Mouse (Mus musculus): ENCODE measurements around the gene Hpse. TPM values are rescaled to one million over a fixed set of nuclear protein-coding genes. Genes with fewer than 3 reads are reported as not detected.

Gene Hpse
- polyA plus RNA-seq (2012; ENCODE audit: insufficient read depth, insufficient read length, low replicate concordance, missing spikeins): not detected in 2 replicates

- TF ChIP-seq CTCF (IDR thresholded peaks at IDR 0.05; ENCODE audit: insufficient read depth, low read depth, low read length) (no peak), POLR2A (IDR thresholded peaks at IDR 0.05; ENCODE audit: insufficient read depth, low read depth, low read length) (no peak)
- 1% methylated on average over 56 of the region's 56 CpGs for WGBS
- Histone ChIP-seq H3K4me1 (ENCODE audit: control insufficient read depth, insufficient read depth, low read length) (peaks cover 11% of the 10 kb centered on the region), H3K4me3 (ENCODE audit: insufficient read depth, low read depth, low read length) (peak within 1 kb of the TSS; percentile 47), H3K27ac (ENCODE audit: insufficient read depth, low read depth, low read length) (no peak within 1 kb of the TSS)
Observed at GRCm38 (mm10) chr5:100719235-100720088, at the start of gene Hpse. Gene Hpse, minus strand, starts transcription at chr5:100719716.

GRCm38 (mm10) chr5:100766026-100766425 is 46.5 kb upstream of the Hpse start:
- Histone ChIP-seq H3K4me1 (ENCODE audit: control insufficient read depth, insufficient read depth, low read length) (no peaks in the 10 kb centered on the region), H3K27ac (ENCODE audit: insufficient read depth, low read depth, low read length) (no peak overlapping the region), H3K4me3 (ENCODE audit: insufficient read depth, low read depth, low read length) (no peak overlapping the region)
- TF ChIP-seq CTCF (IDR thresholded peaks at IDR 0.05; ENCODE audit: insufficient read depth, low read depth, low read length): no peak
- TF ChIP-seq POLR2A (IDR thresholded peaks at IDR 0.05; ENCODE audit: insufficient read depth, low read depth, low read length): no peak
- 90% methylated on average over 7 of the region's 7 CpGs for WGBS

GRCm38 (mm10) chr5:100761736-100762135 is 42.2 kb upstream of the Hpse start:
- Histone ChIP-seq H3K4me1 (ENCODE audit: control insufficient read depth, insufficient read depth, low read length) (no peaks in the 10 kb centered on the region), H3K27ac (ENCODE audit: insufficient read depth, low read depth, low read length) (no peak overlapping the region), H3K4me3 (ENCODE audit: insufficient read depth, low read depth, low read length) (no peak overlapping the region)
- 89% methylated on average over 7 of the region's 7 CpGs for WGBS
- no peak for TF ChIP-seq CTCF (IDR thresholded peaks at IDR 0.05; ENCODE audit: insufficient read depth, low read depth, low read length)
- TF ChIP-seq POLR2A (IDR thresholded peaks at IDR 0.05; ENCODE audit: insufficient read depth, low read depth, low read length): no peak

GRCm38 (mm10) chr5:100760049-100760663 is 40.6 kb upstream of the Hpse start:
- no peak overlapping the region for H3K27ac ChIP-seq (ENCODE audit: insufficient read depth, low read depth, low read length)
- no peaks in the 10 kb centered on the region for H3K4me1 ChIP-seq (ENCODE audit: control insufficient read depth, insufficient read depth, low read length)
- TF ChIP-seq CTCF (IDR thresholded peaks at IDR 0.05; ENCODE audit: insufficient read depth, low read depth, low read length) (no peak), POLR2A (IDR thresholded peaks at IDR 0.05; ENCODE audit: insufficient read depth, low read depth, low read length) (no peak)
- 87% methylated on average over 10 of the region's 10 CpGs for WGBS
- H3K4me3 ChIP-seq (ENCODE audit: insufficient read depth, low read depth, low read length): no peak overlapping the region

GRCm38 (mm10) chr5:100758121-100758520 is 38.6 kb upstream of the Hpse start:
- no peaks in the 10 kb centered on the region for H3K4me1 ChIP-seq (ENCODE audit: control insufficient read depth, insufficient read depth, low read length)
- 96% methylated on average over 5 of the region's 5 CpGs for WGBS
- no peak overlapping the region for H3K4me3 ChIP-seq (ENCODE audit: insufficient read depth, low read depth, low read length)
- TF ChIP-seq CTCF (IDR thresholded peaks at IDR 0.05; ENCODE audit: insufficient read depth, low read depth, low read length) (no peak), POLR2A (IDR thresholded peaks at IDR 0.05; ENCODE audit: insufficient read depth, low read depth, low read length) (no peak)
- no peak overlapping the region for H3K27ac ChIP-seq (ENCODE audit: insufficient read depth, low read depth, low read length)

- H3K4me3 ChIP-seq (ENCODE audit: insufficient read depth, low read depth, low read length): no peak overlapping the region
- WGBS: 84% methylated on average over 7 of the region's 7 CpGs
- H3K4me1 ChIP-seq (ENCODE audit: control insufficient read depth, insufficient read depth, low read length): no peaks in the 10 kb centered on the region
- no peak overlapping the region for H3K27ac ChIP-seq (ENCODE audit: insufficient read depth, low read depth, low read length)
- TF ChIP-seq CTCF (IDR thresholded peaks at IDR 0.05; ENCODE audit: insufficient read depth, low read depth, low read length) (no peak), POLR2A (IDR thresholded peaks at IDR 0.05; ENCODE audit: insufficient read depth, low read depth, low read length) (no peak)
Observed at GRCm38 (mm10) chr5:100753407-100753806, 33.9 kb upstream of the Hpse start.

GRCm38 (mm10) chr5:100751655-100752054 is 32.1 kb upstream of the Hpse start:
- H3K4me1 ChIP-seq (ENCODE audit: control insufficient read depth, insufficient read depth, low read length): no peaks in the 10 kb centered on the region
- H3K4me3 ChIP-seq (ENCODE audit: insufficient read depth, low read depth, low read length): no peak overlapping the region
- no peak for TF ChIP-seq CTCF (IDR thresholded peaks at IDR 0.05; ENCODE audit: insufficient read depth, low read depth, low read length)
- TF ChIP-seq POLR2A (IDR thresholded peaks at IDR 0.05; ENCODE audit: insufficient read depth, low read depth, low read length): no peak
- 47% methylated on average over 4 of the region's 4 CpGs for WGBS
- H3K27ac ChIP-seq (ENCODE audit: insufficient read depth, low read depth, low read length): no peak overlapping the region

GRCm38 (mm10) chr5:100750617-100751255 is 31.2 kb upstream of the Hpse start:
- no peak overlapping the region for H3K27ac ChIP-seq (ENCODE audit: insufficient read depth, low read depth, low read length)
- TF ChIP-seq CTCF (IDR thresholded peaks at IDR 0.05; ENCODE audit: insufficient read depth, low read depth, low read length) (no peak), POLR2A (IDR thresholded peaks at IDR 0.05; ENCODE audit: insufficient read depth, low read depth, low read length) (no peak)
- H3K4me3 ChIP-seq (ENCODE audit: insufficient read depth, low read depth, low read length): no peak overlapping the region
- no peaks in the 10 kb centered on the region for H3K4me1 ChIP-seq (ENCODE audit: control insufficient read depth, insufficient read depth, low read length)
- 81% methylated on average over 10 of the region's 10 CpGs for WGBS

- TF ChIP-seq POLR2A (IDR thresholded peaks at IDR 0.05; ENCODE audit: insufficient read depth, low read depth, low read length) (no peak), CTCF (IDR thresholded peaks at IDR 0.05; ENCODE audit: insufficient read depth, low read depth, low read length) (no peak)
- WGBS: 91% methylated on average over 8 of the region's 8 CpGs
- Histone ChIP-seq H3K4me1 (ENCODE audit: control insufficient read depth, insufficient read depth, low read length) (no peaks in the 10 kb centered on the region), H3K27ac (ENCODE audit: insufficient read depth, low read depth, low read length) (no peak overlapping the region), H3K4me3 (ENCODE audit: insufficient read depth, low read depth, low read length) (no peak overlapping the region)
Observed at GRCm38 (mm10) chr5:100738802-100739201, 19.3 kb upstream of the Hpse start.

Measured in olfactory bulb, adult 2 months (tissue).